Mouse (Mus musculus): ENCODE results near the gene Zkscan17. TPM values are rescaled to one million over a fixed set of nuclear protein-coding genes. Genes with fewer than 3 reads are reported as not detected.

Zkscan17 gene
- 6.6 TPM for polyA plus RNA-seq (2015; fragmentation: Illumina TruSeq; extraction: RNeasy Lipid Tissue Mini Kit (QIAGEN cat#74804); ENCODE audit: low read depth, low replicate concordance)

DNA sequence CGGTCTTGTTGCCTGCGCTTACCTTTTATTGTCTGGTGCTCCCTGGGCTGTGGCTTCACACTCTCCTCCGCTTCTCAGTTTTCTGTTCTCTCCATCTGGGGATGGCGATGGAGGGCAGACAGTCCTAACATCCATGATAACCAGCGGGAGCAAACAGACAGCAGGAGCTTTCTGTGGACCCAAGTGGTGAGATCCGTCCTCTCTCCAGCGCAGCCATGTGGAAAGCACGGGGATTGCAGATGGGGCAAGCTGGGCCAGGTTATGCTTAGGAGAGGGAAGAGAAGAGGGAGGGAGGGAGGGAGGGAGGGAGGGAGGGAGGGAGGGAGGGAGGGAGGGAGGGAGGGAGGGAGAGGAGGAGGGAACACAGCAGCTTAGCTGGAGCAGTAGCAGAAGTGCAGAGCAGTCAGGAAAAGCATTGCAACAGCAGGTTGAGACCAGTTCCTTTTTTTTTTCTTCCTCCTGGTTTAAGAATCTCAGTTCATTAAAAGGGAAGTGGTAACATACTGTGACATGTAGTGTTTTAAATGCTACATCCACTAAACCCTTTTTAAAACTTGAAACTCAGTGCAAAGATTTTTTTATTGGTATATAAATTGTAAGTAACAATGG, at the start of gene Zkscan17:
Gene Zkscan17, minus strand, starts transcription at position 280 of the 609 bp plus-strand sequence.

DNA sequence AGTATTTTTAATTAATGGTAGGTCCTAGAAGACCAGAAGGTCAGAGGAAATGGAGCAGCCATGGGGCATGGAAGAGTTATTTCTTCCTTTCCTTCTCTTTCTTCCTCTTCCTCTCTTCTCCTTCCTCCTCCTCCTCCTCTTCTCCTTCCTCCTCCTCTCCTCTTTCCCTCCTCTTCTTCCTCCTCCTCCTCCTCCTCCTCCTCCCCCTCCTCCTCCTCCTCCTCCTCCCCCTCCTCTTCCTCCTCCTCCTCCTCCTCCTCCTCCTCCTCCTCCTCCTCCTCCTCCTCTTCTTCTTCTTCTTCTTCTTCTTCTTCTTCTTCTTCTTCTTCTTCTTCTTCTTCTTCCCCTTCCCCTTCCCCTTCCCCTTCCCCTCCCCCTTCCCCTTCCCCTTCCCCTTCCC, 49.6 kb upstream of the Zkscan17 start, which contains the start of gene Olfr222:
Gene Olfr222, minus strand, starts transcription at position 101 of the 400 bp plus-strand sequence.

DNA sequence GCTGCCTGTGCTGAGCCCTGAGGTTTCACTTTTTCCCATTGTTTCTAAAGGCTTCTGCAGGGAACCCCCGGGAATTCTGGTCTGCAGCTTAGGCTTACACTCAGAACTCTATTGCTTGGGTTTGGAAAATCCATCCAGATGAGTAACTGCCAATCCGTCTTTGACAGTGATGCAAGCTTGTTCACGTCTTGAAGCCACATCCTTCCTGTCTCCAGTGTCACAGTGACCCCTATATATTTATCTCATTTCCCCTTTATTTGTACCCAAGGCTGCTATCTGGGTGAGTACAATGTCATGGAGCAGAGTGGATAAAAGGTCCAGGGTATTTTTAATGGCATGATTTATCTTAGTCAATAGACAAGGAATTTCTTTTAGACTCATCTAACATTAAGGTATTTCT, 14.8 kb upstream of the Zkscan17 start, which contains the start of gene Nlrp3:
Gene Nlrp3, plus strand, starts transcription at position 245 of the 400 bp plus-strand sequence.

DNA sequence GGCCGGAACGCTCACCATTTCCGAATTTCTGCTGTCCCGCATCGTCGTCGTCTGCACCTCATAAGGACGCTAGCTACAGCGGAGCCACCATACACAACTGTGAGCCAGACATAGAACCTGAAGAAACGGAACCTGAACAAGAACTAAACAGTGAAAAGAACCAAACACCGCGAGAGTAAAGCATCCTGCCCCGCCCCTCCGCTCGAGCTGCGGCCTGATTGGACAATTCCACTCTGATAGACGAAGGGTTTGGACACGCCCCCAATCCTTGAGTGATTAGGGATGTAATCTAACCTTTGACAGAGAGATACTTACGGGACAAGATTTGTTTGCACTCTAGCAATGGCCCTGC, 54.2 kb downstream of the Zkscan17 start, which contains the start of gene Zfp867:
Gene Zfp867, minus strand, starts transcription at position 149 of the 352 bp plus-strand sequence.

DNA sequence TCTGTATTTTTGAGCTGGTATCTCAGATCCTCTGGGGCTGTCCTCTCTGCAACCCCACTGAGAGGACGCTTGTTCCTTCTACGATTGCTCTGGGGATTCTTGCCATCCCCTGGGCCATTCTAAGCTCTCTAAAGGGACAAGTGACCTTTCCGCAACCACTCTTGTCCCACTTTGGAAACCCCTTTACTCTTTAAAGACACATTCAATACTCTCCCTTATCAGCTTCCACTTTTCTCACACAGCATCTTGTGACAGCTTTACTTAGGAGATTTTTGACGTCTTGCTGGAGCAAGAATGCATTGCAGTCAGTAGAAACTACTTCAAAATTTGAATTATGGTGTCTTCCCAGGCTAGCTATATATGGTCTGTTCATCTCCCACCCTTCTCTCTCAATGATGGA, 75.5 kb downstream of the Zkscan17 start, which contains the start of gene Snap47:
Gene Snap47, minus strand, starts transcription at position 101 of the 400 bp plus-strand sequence.

DNA sequence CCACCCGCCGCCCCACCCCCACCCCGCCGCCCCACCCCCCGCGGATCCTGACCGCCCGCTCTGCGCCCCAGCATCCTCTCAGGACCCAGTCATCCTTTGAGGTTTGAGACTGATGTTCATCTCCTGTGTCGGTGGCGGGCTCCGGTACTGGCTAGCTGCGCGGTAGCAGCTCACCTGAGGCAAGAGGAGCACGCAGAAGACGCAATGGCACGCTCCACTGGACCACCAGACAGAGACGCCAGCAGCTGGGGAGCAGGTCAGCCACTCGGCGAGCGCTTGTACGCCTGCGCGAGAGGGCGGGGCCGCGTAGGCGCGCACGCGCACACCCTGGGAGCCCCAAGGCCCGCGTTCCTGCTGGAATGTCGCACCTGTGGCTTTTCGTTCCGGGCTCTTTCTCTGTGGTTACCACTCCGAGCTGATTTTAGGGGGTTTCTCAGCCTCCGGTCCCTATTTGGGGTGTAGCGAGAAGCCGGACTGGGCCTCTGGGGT, 76.8 kb downstream of the Zkscan17 start, which contains the start of gene Jmjd4:
Gene Jmjd4, plus strand, starts transcription at position 305 of the 489 bp plus-strand sequence.

Other genes starting within 250 kb of the Zkscan17 start
- gene Wnt3a, start 236.0 kb downstream of the Zkscan17 start, polyA plus RNA-seq (2015; fragmentation: Illumina TruSeq; extraction: RNeasy Lipid Tissue Mini Kit (QIAGEN cat#74804); ENCODE audit: low read depth, low replicate concordance) = not detected
- 9.0 TPM for gene Wnt9a, start 219.8 kb downstream of the Zkscan17 start, polyA plus RNA-seq (2015; fragmentation: Illumina TruSeq; extraction: RNeasy Lipid Tissue Mini Kit (QIAGEN cat#74804); ENCODE audit: low read depth, low replicate concordance)
- gene Prss38, start 151.1 kb downstream of the Zkscan17 start, polyA plus RNA-seq (2015; fragmentation: Illumina TruSeq; extraction: RNeasy Lipid Tissue Mini Kit (QIAGEN cat#74804); ENCODE audit: low read depth, low replicate concordance) = not detected
- 16.3 TPM for gene Jmjd4, start 76.7 kb downstream of the Zkscan17 start, polyA plus RNA-seq (2015; fragmentation: Illumina TruSeq; extraction: RNeasy Lipid Tissue Mini Kit (QIAGEN cat#74804); ENCODE audit: low read depth, low replicate concordance)
- gene Snap47, start 75.6 kb downstream of the Zkscan17 start, polyA plus RNA-seq (2015; fragmentation: Illumina TruSeq; extraction: RNeasy Lipid Tissue Mini Kit (QIAGEN cat#74804); ENCODE audit: low read depth, low replicate concordance) = 477 TPM
- 6.7 TPM for gene Zfp867, start 54.3 kb downstream of the Zkscan17 start, polyA plus RNA-seq (2015; fragmentation: Illumina TruSeq; extraction: RNeasy Lipid Tissue Mini Kit (QIAGEN cat#74804); ENCODE audit: low read depth, low replicate concordance)
- 0.51 TPM for gene Nlrp3, start 14.8 kb upstream of the Zkscan17 start, polyA plus RNA-seq (2015; fragmentation: Illumina TruSeq; extraction: RNeasy Lipid Tissue Mini Kit (QIAGEN cat#74804); ENCODE audit: low read depth, low replicate concordance)
- not detected for gene Olfr222, start 49.5 kb upstream of the Zkscan17 start, polyA plus RNA-seq (2015; fragmentation: Illumina TruSeq; extraction: RNeasy Lipid Tissue Mini Kit (QIAGEN cat#74804); ENCODE audit: low read depth, low replicate concordance)
- not detected for gene Olfr223, start 66.5 kb upstream of the Zkscan17 start, polyA plus RNA-seq (2015; fragmentation: Illumina TruSeq; extraction: RNeasy Lipid Tissue Mini Kit (QIAGEN cat#74804); ENCODE audit: low read depth, low replicate concordance)
- gene Mprip, start 134.6 kb upstream of the Zkscan17 start, polyA plus RNA-seq (2015; fragmentation: Illumina TruSeq; extraction: RNeasy Lipid Tissue Mini Kit (QIAGEN cat#74804); ENCODE audit: low read depth, low replicate concordance) = 149 TPM

Measured in brain, adult 10 weeks (tissue).